Mouse (Mus musculus): ENCODE data around the gene Dph5. TPM values are rescaled to one million over a fixed set of nuclear protein-coding genes. Genes with fewer than 3 reads are reported as not detected.
A peak's percentile ranks its signal among the peaks of the same experiment; 100 is the strongest.
"Not testable (repeated sequence)": the region's sequence is repeated elsewhere in the genome, so short reads cannot be mapped to it uniquely, and the experiment has no call there.

Dph5 gene
- polyA plus RNA-seq, 1 experiment from 2014 or later = 27.4 TPM

- 84% methylated on average over 1 of the region's 1 CpGs for WGBS
These were observed 26.9 kb upstream of the Dph5 start for GRCm38 (mm10) chr3:115860780-115861179.

GRCm38 (mm10) chr3:115863487-115863886 lies 24.1 kb upstream of the Dph5 start:
- no peak for DNase-seq (ENCODE audit: low spot score)
- Histone ChIP-seq H3K36me3 (no peaks in the 10 kb centered on the region), H3K4me3 (no peak overlapping the region), H3K27ac (no peak overlapping the region), H3K27me3 (ENCODE audit: insufficient read depth, poor library complexity, severe bottlenecking) (no peaks in the 10 kb centered on the region), H3K4me1 (replicated peaks) (peaks cover 5% of the 10 kb centered on the region), H3K9me3 (no peaks in the 10 kb centered on the region)
- WGBS = 76% methylated on average over 4 of the region's 4 CpGs

More at GRCm38 (mm10) chr3:115860780-115861179, 26.9 kb upstream of the Dph5 start:
- not testable (repeated sequence) for H3K4me3 ChIP-seq; DNase-seq (ENCODE audit: low spot score); H3K9me3 ChIP-seq; H3K36me3 ChIP-seq; H3K27ac ChIP-seq; H3K27me3 ChIP-seq (ENCODE audit: insufficient read depth, poor library complexity, severe bottlenecking)
- H3K4me1 ChIP-seq (replicated peaks) = peaks cover 29% of the 10 kb centered on the region

GRCm38 (mm10) chr3:115867150-115867549 lies 20.5 kb upstream of the Dph5 start:
- WGBS = 81% methylated on average over 4 of the region's 4 CpGs

GRCm38 (mm10) chr3:115867901-115868300 lies 19.7 kb upstream of the Dph5 start:
- H3K9me3 ChIP-seq = 0 out of 2 replicates have a peak, but pooled peaks cover 2% of the 10 kb centered on the region
- whole genome bisulfite sequencing = 76% methylated on average over 1 of the region's 1 CpGs

More at GRCm38 (mm10) chr3:115867150-115867549, 20.5 kb upstream of the Dph5 start:
- H3K9me3 ChIP-seq = 0 out of 2 replicates have a peak, but pooled peaks cover under 1% of the 10 kb centered on the region
- H3K4me3 ChIP-seq = no peak overlapping the region
- H3K27ac ChIP-seq = no peak overlapping the region
- no peaks in the 10 kb centered on the region for H3K36me3 ChIP-seq
- no peaks in the 10 kb centered on the region for H3K4me1 ChIP-seq (replicated peaks)
- DNase-seq (ENCODE audit: low spot score) = no peak
- no peaks in the 10 kb centered on the region for H3K27me3 ChIP-seq (ENCODE audit: insufficient read depth, poor library complexity, severe bottlenecking)

GRCm38 (mm10) chr3:115869360-115869759 lies 18.3 kb upstream of the Dph5 start:
- no peaks in the 10 kb centered on the region for H3K27me3 ChIP-seq (ENCODE audit: insufficient read depth, poor library complexity, severe bottlenecking)
- no peak for DNase-seq (ENCODE audit: low spot score)
- H3K27ac ChIP-seq = no peak overlapping the region
- WGBS = 87% methylated on average over 2 of the region's 2 CpGs
- H3K4me1 ChIP-seq (replicated peaks) = no peaks in the 10 kb centered on the region
- 0 out of 2 replicates have a peak, but pooled peaks cover 2% of the 10 kb centered on the region for H3K9me3 ChIP-seq
- H3K36me3 ChIP-seq = no peaks in the 10 kb centered on the region
- no peak overlapping the region for H3K4me3 ChIP-seq

More at GRCm38 (mm10) chr3:115867901-115868300, 19.7 kb upstream of the Dph5 start:
- Histone ChIP-seq H3K4me1 (replicated peaks) (no peaks in the 10 kb centered on the region), H3K36me3 (no peaks in the 10 kb centered on the region), H3K27me3 (ENCODE audit: insufficient read depth, poor library complexity, severe bottlenecking) (no peaks in the 10 kb centered on the region), H3K27ac (no peak overlapping the region), H3K4me3 (no peak overlapping the region)
- no peak for DNase-seq (ENCODE audit: low spot score)

GRCm38 (mm10) chr3:115875551-115875950 lies 12.1 kb upstream of the Dph5 start:
- no peaks in the 10 kb centered on the region for H3K36me3 ChIP-seq
- H3K4me1 ChIP-seq (replicated peaks) = no peaks in the 10 kb centered on the region
- no peaks in the 10 kb centered on the region for H3K27me3 ChIP-seq (ENCODE audit: insufficient read depth, poor library complexity, severe bottlenecking)
- no peak overlapping the region for H3K27ac ChIP-seq
- H3K4me3 ChIP-seq = no peak overlapping the region
- WGBS = 69% methylated on average over 6 of the region's 6 CpGs
- H3K9me3 ChIP-seq = 0 out of 2 replicates have a peak, but pooled peaks cover 2% of the 10 kb centered on the region
- no peak for DNase-seq (ENCODE audit: low spot score)

- Histone ChIP-seq H3K4me3 (no peak overlapping the region), H3K36me3 (no peaks in the 10 kb centered on the region), H3K4me1 (replicated peaks) (no peaks in the 10 kb centered on the region), H3K9me3 (0 out of 2 replicates have a peak, but pooled peaks cover 2% of the 10 kb centered on the region), H3K27me3 (ENCODE audit: insufficient read depth, poor library complexity, severe bottlenecking) (no peaks in the 10 kb centered on the region), H3K27ac (no peak overlapping the region)
- no peak for DNase-seq (ENCODE audit: low spot score)
- WGBS = 93% methylated on average over 1 of the region's 1 CpGs
These were observed 10.5 kb upstream of the Dph5 start for GRCm38 (mm10) chr3:115877133-115877532.

GRCm38 (mm10) chr3:115884086-115884485 lies 3.6 kb upstream of the Dph5 start:
- Histone ChIP-seq H3K36me3 (no peaks in the 10 kb centered on the region), H3K9me3 (no peaks in the 10 kb centered on the region), H3K4me1 (replicated peaks) (peaks cover 5% of the 10 kb centered on the region), H3K27ac (no peak overlapping the region), H3K27me3 (ENCODE audit: insufficient read depth, poor library complexity, severe bottlenecking) (no peaks in the 10 kb centered on the region), H3K4me3 (no peak overlapping the region)
- 93% methylated on average over 1 of the region's 1 CpGs for WGBS
- DNase-seq (ENCODE audit: low spot score) = no peak

GRCm38 (mm10) chr3:115888310-115889106 lies 871 bp downstream of the Dph5 start:
- Histone ChIP-seq H3K27me3 (ENCODE audit: insufficient read depth, poor library complexity, severe bottlenecking) (no peaks in the 10 kb centered on the region), H3K4me1 (replicated peaks) (peaks cover 5% of the 10 kb centered on the region), H3K4me3 (peak overlapping the region; percentile 80), H3K9me3 (no peaks in the 10 kb centered on the region), H3K36me3 (peaks cover 4% of the 10 kb centered on the region), H3K27ac (peak overlapping the region; percentile 95)
- 7% methylated on average over 21 of the region's 21 CpGs for WGBS
- no peak for DNase-seq (ENCODE audit: low spot score)

- DNase-seq (ENCODE audit: low spot score) = no peak
- Histone ChIP-seq H3K4me3 (no peak overlapping the region), H3K36me3 (peaks cover 14% of the 10 kb centered on the region), H3K4me1 (replicated peaks) (peaks cover 5% of the 10 kb centered on the region), H3K27me3 (ENCODE audit: insufficient read depth, poor library complexity, severe bottlenecking) (no peaks in the 10 kb centered on the region), H3K27ac (no peak overlapping the region), H3K9me3 (no peaks in the 10 kb centered on the region)
- WGBS = 83% methylated on average over 4 of the region's 4 CpGs
These were observed 4.7 kb downstream of the Dph5 start for GRCm38 (mm10) chr3:115892341-115892740.

- no peak overlapping the region for H3K4me3 ChIP-seq
- WGBS = 78% methylated on average over 2 of the region's 2 CpGs
- DNase-seq (ENCODE audit: low spot score) = no peak
- H3K36me3 ChIP-seq = peaks cover 14% of the 10 kb centered on the region
- no peaks in the 10 kb centered on the region for H3K9me3 ChIP-seq
- H3K27ac ChIP-seq = no peak overlapping the region
- no peaks in the 10 kb centered on the region for H3K27me3 ChIP-seq (ENCODE audit: insufficient read depth, poor library complexity, severe bottlenecking)
- peaks cover 5% of the 10 kb centered on the region for H3K4me1 ChIP-seq (replicated peaks)
These were observed 5.5 kb downstream of the Dph5 start for GRCm38 (mm10) chr3:115893166-115893565.

- Histone ChIP-seq H3K27ac (no peak overlapping the region), H3K36me3 (peaks cover 33% of the 10 kb centered on the region), H3K4me3 (no peak overlapping the region), H3K27me3 (ENCODE audit: insufficient read depth, poor library complexity, severe bottlenecking) (no peaks in the 10 kb centered on the region), H3K9me3 (no peaks in the 10 kb centered on the region), H3K4me1 (replicated peaks) (no peaks in the 10 kb centered on the region)
- DNase-seq (ENCODE audit: low spot score) = no peak
- 88% methylated on average over 3 of the region's 3 CpGs for WGBS
These were observed 10.8 kb downstream of the Dph5 start for GRCm38 (mm10) chr3:115898354-115898948.

GRCm38 (mm10) chr3:115902301-115902956 lies 14.8 kb downstream of the Dph5 start:
- H3K9me3 ChIP-seq = no peaks in the 10 kb centered on the region
- H3K27ac ChIP-seq = no peak overlapping the region
- no peaks in the 10 kb centered on the region for H3K4me1 ChIP-seq (replicated peaks)
- H3K36me3 ChIP-seq = peaks cover 34% of the 10 kb centered on the region
- DNase-seq (ENCODE audit: low spot score) = no peak
- H3K27me3 ChIP-seq (ENCODE audit: insufficient read depth, poor library complexity, severe bottlenecking) = no peaks in the 10 kb centered on the region
- 87% methylated on average over 9 of the region's 9 CpGs for WGBS
- no peak overlapping the region for H3K4me3 ChIP-seq

Data from hindbrain, embryonic 10.5 days (tissue).